Mouse (Mus musculus) spleen, adult 2 months (tissue): ENCODE data around the gene Pik3r4. TPM values are rescaled to one million over a fixed set of nuclear protein-coding genes. Genes with fewer than 3 reads are reported as not detected.

Experiments used
- DNase-seq, 2 experiments: peaks; one replicate each; pipeline versions ENCODE4 v3.0.0 to v3.0.0-alpha.2; 2012 to 2021; ENCODE audit warnings: low spot score in 2 of 2, low read depth in 1 of 2
- H3K27ac ChIP-seq: fragments of 200-500 bp; 2 replicates; pipeline ENCODE4 v1.5.1; 2012; ENCODE audit warnings: low read length, inconsistent platforms; ENCODE audit not compliant: insufficient read depth
- H3K27me3 ChIP-seq: fragments of 200-500 bp; 2 replicates; pipeline ENCODE4 v1.6.1; 2012; ENCODE audit warnings: mild to moderate bottlenecking, moderate library complexity, low read length, inconsistent platforms; ENCODE audit not compliant: control insufficient read depth, insufficient read depth
- H3K36me3 ChIP-seq: fragments of 200-500 bp; 2 replicates; pipeline ENCODE4 v1.6.1; 2012; ENCODE audit warnings: mild to moderate bottlenecking, low read length, inconsistent platforms; ENCODE audit not compliant: control insufficient read depth, insufficient read depth
- H3K4me1 ChIP-seq: fragments of 200-500 bp; 2 replicates; pipeline ENCODE4 v1.6.1; 2011; ENCODE audit warnings: inconsistent platforms; ENCODE audit not compliant: control insufficient read depth, insufficient read depth, insufficient read length
- H3K4me3 ChIP-seq: fragments of 200-500 bp; 2 replicates; pipeline ENCODE4 v1.5.1; 2011; ENCODE audit warnings: mild to moderate bottlenecking, inconsistent platforms; ENCODE audit not compliant: insufficient read depth, insufficient read length; ENCODE audit errors: extremely low read depth
- CTCF ChIP-seq: fragments of 200-500 bp; IDR thresholded peaks from 2 replicates; pipeline ENCODE4 v1.5.1; 2011; ENCODE audit warnings: mild to moderate bottlenecking, inconsistent platforms; ENCODE audit not compliant: insufficient read depth, insufficient read length, insufficient replicate concordance; ENCODE audit errors: extremely low read depth
- POLR2A ChIP-seq: fragments of 200-500 bp; IDR thresholded peaks from 2 replicates; pipeline ENCODE4 v1.6.1; 2011; ENCODE audit warnings: low read depth, low read length, inconsistent platforms
- WGBS: fragments of 180-500 bp; shearing (Covaris S2); methylation state at CpG from one replicate; pipeline ENCODE4 v1.1.7; 2018; 5-methylcytosine and 5-hydroxymethylcytosine counted together
- polyA plus RNA-seq: library from polyadenylated mRNA; depleted of rRNA; stranded (reverse); fragments of >200 nt; gene quantifications from 2 replicates; pipeline ENCODE4 v1.2.3, GENCODE M21; 2012

The Pik3r4 gene
- polyA plus RNA-seq, 1 experiment = 33.6 TPM

- no peak for DNase-seq
- H3K27ac ChIP-seq = no peak overlapping the region
- H3K27me3 ChIP-seq = no peaks in the 10 kb centered on the region
- peaks cover 41% of the 10 kb centered on the region for H3K36me3 ChIP-seq
- H3K4me3 ChIP-seq = no peak overlapping the region
- TF ChIP-seq POLR2A (no peak), CTCF (no peak)
- H3K4me1 ChIP-seq = no peaks in the 10 kb centered on the region
- WGBS = 88% methylated on average over 2 of the region's 2 CpGs
Observed at GRCm38 (mm10) chr9:105672032-105672431, 29.3 kb downstream of the Pik3r4 start.

- no peaks in the 10 kb centered on the region for H3K27me3 ChIP-seq
- H3K27ac ChIP-seq = no peak overlapping the region
- no peak for DNase-seq
- H3K4me3 ChIP-seq = no peak overlapping the region
- WGBS = 94% methylated on average over 11 of the region's 11 CpGs
- no peaks in the 10 kb centered on the region for H3K4me1 ChIP-seq
- peaks cover 40% of the 10 kb centered on the region for H3K36me3 ChIP-seq
- TF ChIP-seq CTCF (no peak), POLR2A (no peak)
Observed at GRCm38 (mm10) chr9:105675941-105676340, 33.2 kb downstream of the Pik3r4 start.

- H3K36me3 ChIP-seq = peaks cover 45% of the 10 kb centered on the region
- no peaks in the 10 kb centered on the region for H3K27me3 ChIP-seq
- DNase-seq = no peak
- 95% methylated on average over 7 of the region's 7 CpGs for WGBS
- no peak for TF ChIP-seq CTCF
- TF ChIP-seq POLR2A = no peak
- H3K27ac ChIP-seq = no peak overlapping the region
- H3K4me1 ChIP-seq = no peaks in the 10 kb centered on the region
- no peak overlapping the region for H3K4me3 ChIP-seq
Observed at GRCm38 (mm10) chr9:105681386-105681785, 38.6 kb downstream of the Pik3r4 start.

GRCm38 (mm10) chr9:105684549-105685165 is 41.9 kb downstream of the Pik3r4 start:
- TF ChIP-seq POLR2A (no peak), CTCF (no peak)
- Histone ChIP-seq H3K36me3 (peaks cover 39% of the 10 kb centered on the region), H3K4me1 (no peaks in the 10 kb centered on the region; the same call in 1 of the 2 replicates), H3K4me3 (no peak overlapping the region), H3K27me3 (no peaks in the 10 kb centered on the region), H3K27ac (no peak overlapping the region)
- 97% methylated on average over 13 of the region's 13 CpGs for WGBS
- no peak for DNase-seq

- Histone ChIP-seq H3K27ac (no peak overlapping the region), H3K4me1 (no peaks in the 10 kb centered on the region; the same call in 1 of the 2 replicates), H3K27me3 (no peaks in the 10 kb centered on the region), H3K36me3 (peaks cover 19% of the 10 kb centered on the region), H3K4me3 (no peak overlapping the region)
- TF ChIP-seq CTCF = no peak
- no peak for TF ChIP-seq POLR2A
- 79% methylated on average over 7 of the region's 7 CpGs for WGBS
- DNase-seq = peak in 1 of 2 experiments; percentile 4
Observed at GRCm38 (mm10) chr9:105689485-105689884, 46.7 kb downstream of the Pik3r4 start.

GRCm38 (mm10) chr9:105692472-105692871 is 49.7 kb downstream of the Pik3r4 start:
- no peak overlapping the region for H3K4me3 ChIP-seq
- H3K4me1 ChIP-seq = no peaks in the 10 kb centered on the region; the same call in 1 of the 2 replicates
- no peak for DNase-seq
- 98% methylated on average over 14 of the region's 14 CpGs for WGBS
- no peak for TF ChIP-seq POLR2A
- no peak for TF ChIP-seq CTCF
- no peak overlapping the region for H3K27ac ChIP-seq
- H3K36me3 ChIP-seq = peaks cover 3% of the 10 kb centered on the region
- no peaks in the 10 kb centered on the region for H3K27me3 ChIP-seq

- Histone ChIP-seq H3K4me3 (no peak overlapping the region), H3K27ac (no peak overlapping the region), H3K4me1 (no peaks in the 10 kb centered on the region; the same call in 1 of the 2 replicates), H3K36me3 (0 out of 2 replicates have a peak, but pooled peaks cover 1% of the 10 kb centered on the region), H3K27me3 (no peaks in the 10 kb centered on the region)
- TF ChIP-seq CTCF (no peak), POLR2A (no peak)
- no peak for DNase-seq
- WGBS = 93% methylated on average over 9 of the region's 9 CpGs
Observed at GRCm38 (mm10) chr9:105693056-105693455, 50.3 kb downstream of the Pik3r4 start.
